Mouse (Mus musculus) CH12.LX (cell line): Measurements from ENCODE around the gene Rab3d. TPM values are rescaled to one million over a fixed set of nuclear protein-coding genes. Genes with fewer than 3 reads are reported as not detected.
A peak's percentile ranks its signal among the peaks of the same experiment; 100 is the strongest.

Source experiments
- DNase-seq: peaks from one replicate; pipeline ENCODE4 v3.0.0-alpha.2; 2013; ENCODE audit errors: extremely low read depth
- H3K27ac ChIP-seq: 2 replicates; pipeline ENCODE4 v1.5.1; 2012; ENCODE audit warnings: low read depth, mild to moderate bottlenecking, control low read depth, moderate library complexity; ENCODE audit not compliant: insufficient read depth
- H3K27me3 ChIP-seq: replicated peaks from 2 replicates; pipeline ENCODE3; 2012; ENCODE audit warnings: inconsistent platforms
- H3K36me3 ChIP-seq, 2 experiments: replicated peaks in 1 of 2; 2 replicates each; pipeline versions ENCODE3 to v1.6.1; 2012; ENCODE audit warnings: inconsistent platforms in 1 of 2, low read length in 1 of 2, mild to moderate bottlenecking in 1 of 2, mixed read lengths in 1 of 2, moderate library complexity in 1 of 2; ENCODE audit not compliant: control insufficient read depth in 1 of 2, insufficient read depth in 1 of 2
- H3K4me1 ChIP-seq, 2 experiments: 2 replicates each; pipeline ENCODE4 v1.6.1; 2012; ENCODE audit warnings: inconsistent platforms in 1 of 2, moderate library complexity in 1 of 2; ENCODE audit not compliant: insufficient read depth in 2 of 2, control insufficient read depth in 1 of 2
- H3K4me2 ChIP-seq: 2 replicates; pipeline ENCODE4 v1.6.1; 2012; ENCODE audit warnings: low read depth, mild to moderate bottlenecking, control low read depth; ENCODE audit not compliant: poor library complexity, insufficient read depth, severe bottlenecking
- H3K4me3 ChIP-seq, 3 experiments: fragments of 150-350 bp in 1 of 3; sonication (generic) in 1 of 3; replicated peaks in 1 of 3; 2 replicates each; pipeline versions ENCODE3 to v1.5.1; 2011 to 2012; ENCODE audit warnings: low read depth in 2 of 3, low read length in 2 of 3, mild to moderate bottlenecking in 2 of 3, moderate library complexity in 2 of 3, control low read depth in 1 of 3, improper control_type of control experiment in 1 of 3, inconsistent platforms in 1 of 3, mixed read lengths in 1 of 3; ENCODE audit not compliant: poor library complexity in 1 of 3
- H3K79me2 ChIP-seq: replicated peaks from 2 replicates; pipeline ENCODE4 v1.6.1; 2012; ENCODE audit warnings: mild to moderate bottlenecking, moderate library complexity; ENCODE audit not compliant: control insufficient read depth, poor library complexity, insufficient read depth, severe bottlenecking; ENCODE audit errors: extremely low read depth
- H3K9ac ChIP-seq: 2 replicates; pipeline ENCODE4 v1.6.1; 2012; ENCODE audit warnings: low read depth, mild to moderate bottlenecking, control low read depth, moderate library complexity; ENCODE audit not compliant: insufficient read depth
- H3K9me3 ChIP-seq: replicated peaks from 2 replicates; pipeline ENCODE3; 2012; ENCODE audit warnings: low read length, inconsistent platforms, mixed read lengths
- BHLHE40 ChIP-seq: IDR thresholded peaks from 2 replicates; pipeline ENCODE4 v1.6.1; 2011; ENCODE audit warnings: mild to moderate bottlenecking, low read depth, low read length, improper control_type of control experiment
- E2F4 ChIP-seq: IDR thresholded peaks from 2 replicates; pipeline ENCODE4 v1.6.1; 2011; ENCODE audit warnings: low read depth, low read length, improper control_type of control experiment; ENCODE audit not compliant: insufficient replicate concordance
- ETS1 ChIP-seq: conservative IDR thresholded peaks from 2 replicates; pipeline ENCODE4 v1.6.1; 2012; ENCODE audit warnings: low read depth, mild to moderate bottlenecking, inconsistent platforms, low read length, improper control_type of control experiment, moderate library complexity
- GABPA ChIP-seq: IDR thresholded peaks from 2 replicates; pipeline ENCODE4 v1.6.1; 2012; ENCODE audit warnings: low read depth, low read length, improper control_type of control experiment, inconsistent platforms; ENCODE audit not compliant: insufficient replicate concordance
- JUN ChIP-seq: IDR thresholded peaks from 2 replicates; pipeline ENCODE4 v1.6.1; 2011; ENCODE audit warnings: low read depth, mild to moderate bottlenecking, low read length, improper control_type of control experiment, moderate library complexity; ENCODE audit not compliant: insufficient read depth
- JUND ChIP-seq: conservative IDR thresholded peaks from 2 replicates; pipeline ENCODE4 v1.6.1; 2011; ENCODE audit warnings: low read depth, low read length, improper control_type of control experiment
- KAT2A ChIP-seq: IDR thresholded peaks from 2 replicates; pipeline ENCODE4 v1.6.1; 2012; ENCODE audit warnings: low read length, improper control_type of control experiment, inconsistent platforms; ENCODE audit not compliant: insufficient replicate concordance
- MAFK ChIP-seq: IDR thresholded peaks from 2 replicates; pipeline ENCODE4 v1.6.1; 2011; ENCODE audit warnings: low read length, improper control_type of control experiment; ENCODE audit not compliant: insufficient replicate concordance
- MAX ChIP-seq: IDR thresholded peaks from 2 replicates; pipeline ENCODE4 v1.6.1; 2011; ENCODE audit warnings: low read length, improper control_type of control experiment
- MAZ ChIP-seq: IDR thresholded peaks from 2 replicates; pipeline ENCODE4 v1.6.1; 2012; ENCODE audit warnings: low read depth, mild to moderate bottlenecking, inconsistent platforms, low read length, improper control_type of control experiment, moderate library complexity
- MEF2A ChIP-seq: IDR thresholded peaks from 2 replicates; pipeline ENCODE4 v1.6.1; 2014; ENCODE audit warnings: low read depth, mild to moderate bottlenecking, inconsistent platforms, low read length, improper control_type of control experiment, borderline replicate concordance
- MXI1 ChIP-seq: IDR thresholded peaks from 2 replicates; pipeline ENCODE4 v1.6.1; 2011; ENCODE audit warnings: mild to moderate bottlenecking, low read depth, low read length, improper control_type of control experiment
- PAX5 ChIP-seq: IDR thresholded peaks from 2 replicates; pipeline ENCODE4 v1.6.1; 2012; ENCODE audit warnings: low read length, inconsistent platforms, mixed read lengths
- POLR2A ChIP-seq: IDR thresholded peaks from 2 replicates; pipeline ENCODE4 v1.6.1; 2011; ENCODE audit warnings: low read depth, mild to moderate bottlenecking, improper control_type of control experiment, low read length
- RCOR1 ChIP-seq: conservative IDR thresholded peaks from 2 replicates; pipeline ENCODE4 v1.6.1; 2012; ENCODE audit warnings: low read depth, mild to moderate bottlenecking, inconsistent platforms, low read length, improper control_type of control experiment
- SIN3A ChIP-seq: IDR thresholded peaks from 2 replicates; pipeline ENCODE4 v1.6.1; 2012; ENCODE audit warnings: low read length, improper control_type of control experiment, inconsistent platforms
- TBP ChIP-seq: conservative IDR thresholded peaks from 2 replicates; pipeline ENCODE4 v1.6.1; 2011; ENCODE audit warnings: low read depth, low read length, improper control_type of control experiment
- TCF12 ChIP-seq: IDR thresholded peaks from 2 replicates; pipeline ENCODE4 v1.6.1; 2014; ENCODE audit warnings: low read depth, mild to moderate bottlenecking, inconsistent platforms, low read length, improper control_type of control experiment
- UBTF ChIP-seq: IDR thresholded peaks from 2 replicates; pipeline ENCODE4 v1.6.1; 2012; ENCODE audit warnings: low read depth, mild to moderate bottlenecking, inconsistent platforms, low read length, improper control_type of control experiment, moderate library complexity
- USF2 ChIP-seq: conservative IDR thresholded peaks from 2 replicates; pipeline ENCODE4 v1.6.1; 2011; ENCODE audit warnings: low read depth, low read length, improper control_type of control experiment
- ZC3H11A ChIP-seq: IDR thresholded peaks from 2 replicates; pipeline ENCODE4 v1.6.1; 2012; ENCODE audit warnings: low read depth, mild to moderate bottlenecking, inconsistent platforms, low read length, improper control_type of control experiment
- ZMIZ1 ChIP-seq: IDR thresholded peaks from 2 replicates; pipeline ENCODE4 v1.6.1; 2012; ENCODE audit warnings: low read depth, mild to moderate bottlenecking, inconsistent platforms, low read length, improper control_type of control experiment
- dilution Hi-C: fragments of 300-500 bp; cut with MboI; formaldehyde crosslinking; loops from 2 replicates; pipeline ENCODE4 v1.14.3; 2020; ENCODE audit warnings: low sequenced_read_pairs; ENCODE audit not compliant: extremely low pct_unique_long_range_greater_than_20kb, extremely low pct_ligation_motif_present
- in situ Hi-C: fragments of 300-500 bp; cut with MboI; formaldehyde crosslinking; loops from 3 replicates; pipeline ENCODE4 v1.14.3; 2019; ENCODE audit warnings: low sequenced_read_pairs, low pct_ligation_motif_present, low pct_unique_long_range_greater_than_20kb, mixed read lengths
- polyA plus RNA-seq: library from polyadenylated mRNA; unstranded; fragments of >175 nt; gene quantifications from 2 replicates; pipeline ENCODE4 v1.2.1, GENCODE M21; 2012; ENCODE audit warnings: low read depth; ENCODE audit not compliant: insufficient read length
- total RNA-seq, 2 experiments: library from RNA; depleted of rRNA; stranded (reverse); fragments of 300-350 nt in 1 of 2; fragments of >200 nt in 1 of 2; gene quantifications; 2 replicates each; pipeline ENCODE4 v1.2.3; 2012 to 2014

The Rab3d gene
- total and polyA plus RNA-seq, 3 experiments: 0.90 to 3.7 (median 0.91) TPM

GRCm38 (mm10) chr9:21961366-21961980, 43.5 kb upstream of the Rab3d start:
- in situ Hi-C loops: loop anchor here (5.0 kb wide), 1 partner anchor 41 kb away; the partner anchor contains the start of genes Ccdc151 and Prkcsh
- H3K36me3 ChIP-seq: peaks cover 3% of the 10 kb centered on the region in 2 experiments
- H3K9me3 ChIP-seq: no peaks in the 10 kb centered on the region
- peak overlapping the region in 1 of 3 experiments; percentile 51 for H3K4me3 ChIP-seq
- no peak overlapping the region for H3K9ac ChIP-seq
- TF ChIP-seq E2F4 (no peak), BHLHE40 (no peak), JUN (no peak), TCF12 (no peak), SIN3A (no peak), MAFK (no peak), USF2 (no peak), UBTF (no peak), JUND (no peak), ZC3H11A (no peak), MEF2A (no peak), MAX (no peak), TBP (no peak)
- H3K79me2 ChIP-seq: 0 out of 2 replicates have a peak, but pooled peaks cover 2% of the 10 kb centered on the region
- DNase-seq: no peak
- H3K27ac ChIP-seq: no peak overlapping the region
- dilution Hi-C loops: no loop called here
- H3K27me3 ChIP-seq: peaks cover 46% of the 10 kb centered on the region
- H3K4me2 ChIP-seq: peak overlapping the region; percentile 85
- H3K4me1 ChIP-seq: peaks cover 10 to 11% of the 10 kb centered on the region in 2 experiments

GRCm38 (mm10) chr9:21960558-21961208, 42.7 kb upstream of the Rab3d start:
- no peak overlapping the region for H3K4me2 ChIP-seq
- DNase-seq: no peak
- in situ Hi-C loops (loop anchor here (5.0 kb wide), 1 partner anchor 42 kb away; the partner anchor contains the start of genes Ccdc151 and Prkcsh), dilution Hi-C loops (no loop called here)
- H3K9ac ChIP-seq: no peak overlapping the region
- peaks cover 11 to 13% of the 10 kb centered on the region in 2 experiments for H3K4me1 ChIP-seq
- TF ChIP-seq POLR2A (no peak), MXI1 (no peak), GABPA (no peak), RCOR1 (no peak), KAT2A (no peak), USF2 (no peak), ZMIZ1 (no peak), ETS1 (no peak), MAZ (no peak), PAX5 (no peak), TBP (no peak)
- peaks cover 42% of the 10 kb centered on the region for H3K27me3 ChIP-seq
- H3K79me2 ChIP-seq: 0 out of 2 replicates have a peak, but pooled peaks cover 3% of the 10 kb centered on the region
- no peak overlapping the region for H3K4me3 ChIP-seq
- H3K9me3 ChIP-seq: no peaks in the 10 kb centered on the region
- H3K27ac ChIP-seq: no peak overlapping the region
- H3K36me3 ChIP-seq: peaks cover 3% of the 10 kb centered on the region in 2 experiments
